Mouse (Mus musculus) megakaryocyte-erythroid progenitor cell, adult 5-6 weeks (primary cell): ENCODE results near the gene Pecr. TPM values are rescaled to one million over a fixed set of nuclear protein-coding genes. Genes with fewer than 3 reads are reported as not detected.
A peak's percentile ranks its signal among the peaks of the same experiment; 100 is the strongest.

Experiments
- ATAC-seq: replicated peaks from 2 replicates; pipeline ENCODE4 v1.8.0; 2016; ENCODE audit warnings: mild to moderate bottlenecking, inconsistent platforms; ENCODE audit not compliant: severe bottlenecking, poor library complexity, low FRiP score, low TSS enrichment
- total RNA-seq, 2 experiments: library from RNA; stranded (forward) in 1 of 2; stranded (reverse) in 1 of 2; fragments of 200-1000, 215-1000 nt in 1 of 2; fragments of >200 nt in 1 of 2; fragmentation: Nextera tagmentation in 1 of 2; gene quantifications; 2 replicates each; pipeline ENCODE4 v1.2.3; 2014 to 2017

The Pecr gene
- total RNA-seq, 2 experiments from 2014 or later = 18.1 to 23.8 TPM

DNA sequence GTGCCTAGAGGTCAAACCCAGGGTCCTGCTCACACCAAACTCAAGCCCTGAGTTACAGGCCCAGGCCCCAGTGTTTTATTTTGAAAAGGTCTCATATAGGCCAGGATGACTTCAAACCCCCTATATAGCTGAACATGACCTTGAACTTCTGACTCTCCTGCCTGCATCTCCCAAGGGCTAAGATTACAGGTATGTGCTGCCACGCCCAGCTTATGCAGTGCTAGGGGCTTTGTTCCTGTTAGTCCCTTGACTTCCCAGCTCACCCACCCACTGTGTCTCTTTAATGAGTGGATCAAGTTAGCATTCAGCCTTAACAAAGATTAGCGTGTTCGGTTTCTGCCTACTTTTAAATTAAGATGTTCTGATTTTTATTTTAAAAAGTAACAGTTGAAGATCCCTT is 70.2 kb downstream of the Pecr start:
- ATAC-seq = no peak

DNA sequence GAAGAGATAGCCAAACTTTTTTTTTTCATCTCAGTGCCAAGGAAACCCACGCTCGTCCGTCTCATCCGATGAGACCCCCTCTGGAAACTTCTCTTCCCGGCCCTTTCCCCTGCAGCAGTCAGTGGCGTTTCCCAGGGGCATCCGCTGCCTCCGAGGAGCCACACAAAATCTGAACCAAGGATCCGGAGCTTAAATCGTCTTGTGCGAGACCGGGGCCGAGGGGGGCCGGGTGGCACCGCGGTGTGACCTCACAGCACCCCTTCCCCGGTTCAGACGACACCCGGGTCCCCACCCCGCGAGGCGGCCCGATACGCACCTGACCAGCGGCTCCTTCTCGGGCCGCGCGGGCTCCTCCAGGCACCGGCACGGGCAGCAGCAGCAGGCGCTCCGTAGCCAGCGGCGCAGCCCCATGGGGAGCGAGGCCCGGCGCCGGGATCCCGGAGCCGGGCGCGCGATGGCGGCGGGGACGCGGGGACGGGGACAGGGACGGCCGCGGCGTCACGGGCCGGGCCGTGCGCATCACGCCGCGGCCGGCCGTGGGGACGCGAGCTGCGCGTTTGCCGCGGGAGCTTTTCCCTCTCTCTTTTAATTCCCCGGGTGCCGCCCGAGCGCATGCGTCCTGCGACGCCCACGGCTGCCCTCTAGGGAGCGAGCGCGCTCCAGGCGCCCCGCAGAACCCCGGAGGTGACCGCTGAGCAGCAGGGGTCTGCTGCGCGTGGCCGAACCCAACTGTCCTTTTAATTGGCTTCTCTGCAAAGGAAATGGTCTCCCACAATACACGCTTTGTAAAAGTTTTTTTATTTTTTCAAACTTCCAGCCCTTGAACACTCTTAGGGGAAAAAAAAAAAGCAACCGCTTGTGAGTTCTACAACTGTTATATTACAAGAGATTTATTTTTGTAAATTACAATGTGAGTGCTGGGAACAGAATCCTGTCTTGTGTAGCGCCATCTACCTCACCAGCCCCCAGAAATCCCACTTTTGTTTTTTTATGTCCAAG is 72.1 kb downstream of the Pecr start, which contains the start of gene Mreg:
TSS of gene Mreg (minus strand) at position 607 of the 999 bp plus-strand sequence.
- peak; percentile 71 for ATAC-seq

DNA sequence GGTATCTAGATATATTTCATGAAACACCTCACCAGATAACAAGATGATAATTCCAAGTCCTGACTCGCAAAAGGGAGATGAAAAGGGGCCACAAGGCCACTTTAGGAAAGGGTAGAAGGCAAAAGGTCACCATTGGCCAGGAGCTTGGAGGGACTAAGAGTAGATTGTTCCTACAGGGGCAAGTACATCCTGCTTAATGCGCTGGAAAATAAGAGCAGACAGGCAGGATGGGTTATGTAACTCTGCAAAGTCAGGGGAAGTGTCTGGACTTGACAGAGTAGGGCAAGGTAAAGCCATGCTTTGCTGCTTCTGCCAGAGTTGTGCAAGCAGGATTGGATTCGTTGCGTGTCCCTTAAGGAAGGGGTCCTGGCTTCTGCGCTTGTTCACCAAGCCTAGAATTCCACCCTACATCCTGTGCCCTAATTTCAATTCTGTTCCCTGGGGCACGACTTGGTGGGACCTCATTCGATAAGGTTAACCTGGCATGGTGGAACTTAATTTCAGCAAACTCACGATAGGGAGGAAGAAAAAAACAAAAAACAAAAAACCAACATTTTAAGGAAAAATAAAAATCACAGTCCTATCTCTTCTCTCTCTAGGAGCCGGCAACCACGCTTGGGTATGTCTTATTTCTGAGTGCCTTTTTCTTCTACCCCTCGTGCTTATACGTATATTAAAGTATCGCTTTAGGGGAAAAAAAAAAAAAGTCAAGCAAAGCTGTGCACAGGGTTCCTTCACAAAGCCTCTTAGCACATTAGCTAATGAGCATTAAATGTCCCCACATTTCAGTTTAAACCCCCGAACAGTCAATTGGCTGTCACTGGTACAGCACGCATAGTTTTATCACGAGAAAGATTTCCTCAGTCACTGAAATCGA is 73.1 kb downstream of the Pecr start:
- ATAC-seq = no peak

Other genes with a start within 250 kb of the Pecr start
- gene Mreg, start 72.0 kb downstream of the Pecr start, total RNA-seq (2014; fragmentation: Nextera tagmentation) = not detected in 2 replicates
- not detected in 2 replicates for gene Mreg, start 72.0 kb downstream of the Pecr start, total RNA-seq (2017)
- not detected in 2 replicates for gene Tmem169, start 55 bp upstream of the Pecr start, total RNA-seq (2014; fragmentation: Nextera tagmentation)
- 0.08 TPM in 1 of 2 replicates, not detected in the other for gene Tmem169, start 55 bp upstream of the Pecr start, total RNA-seq (2017)
- gene Xrcc5, start 23.1 kb upstream of the Pecr start, total RNA-seq (2014; fragmentation: Nextera tagmentation) = 39.9 and 42.5 TPM in 2 replicates
- gene Xrcc5, start 23.1 kb upstream of the Pecr start, total RNA-seq (2017) = 72.9 and 78.9 TPM in 2 replicates